Mouse (Mus musculus): ENCODE data around the gene Rab6b.

DNA sequence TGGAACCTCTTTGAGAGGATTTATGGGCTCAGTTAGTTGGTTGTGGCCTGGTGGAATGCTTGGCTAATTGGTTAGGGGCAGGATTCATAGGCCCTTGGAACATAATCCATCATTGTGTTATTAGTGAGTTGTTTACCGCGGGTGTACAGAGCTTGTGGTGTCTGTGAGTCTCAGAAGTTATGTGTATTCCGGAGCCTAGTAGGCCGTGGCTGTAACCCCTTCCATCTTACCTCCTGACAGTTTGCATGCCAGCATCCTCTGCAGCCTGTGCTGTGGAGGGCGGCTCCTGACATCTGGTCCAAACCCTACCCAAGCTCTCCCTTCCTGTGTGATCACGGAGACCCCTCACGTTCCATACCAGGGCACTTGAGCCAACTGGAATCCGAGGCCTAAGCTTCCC is 2.7 kb downstream of the Rab6b start:
- TF ChIP-seq CTCF (conservative IDR thresholded peaks at IDR 0.05 in 1 of 2, IDR thresholded peaks at IDR 0.05 in 1 of 2; ENCODE audit: low read depth in 2 of 2, low read length in 2 of 2), result no peak
- TF ChIP-seq IRF4 (IDR thresholded peaks at IDR 0.05; ENCODE audit: low read depth, low read length), result no peak
- TF ChIP-seq ZNF384 (IDR thresholded peaks at IDR 0.05; ENCODE audit: low read depth, low read length), result no peak
- TF ChIP-seq SMC3 (IDR thresholded peaks at IDR 0.05; ENCODE audit: low read depth, low read length), result no peak
- TF ChIP-seq GABPA (IDR thresholded peaks at IDR 0.05; ENCODE audit: insufficient replicate concordance, low read depth, low read length), result no peak
- no peak for TF ChIP-seq TCF12 (IDR thresholded peaks at IDR 0.05; ENCODE audit: low read depth, low read length)
- TF ChIP-seq RAD21 (IDR thresholded peaks at IDR 0.05; ENCODE audit: low read depth, low read length), result no peak
- no peak for TF ChIP-seq ETS1 (conservative IDR thresholded peaks at IDR 0.05; ENCODE audit: low read depth, low read length)
- no peak for TF ChIP-seq MEF2A (IDR thresholded peaks at IDR 0.05; ENCODE audit: borderline replicate concordance, low read depth, low read length)
- no peak for TF ChIP-seq POLR2A (IDR thresholded peaks at IDR 0.05; ENCODE audit: low read depth, low read length)

All from CH12.LX (cell line).